Mouse (Mus musculus) lung, embryonic 15.5 days (tissue): Measurements from ENCODE around the gene Gpr84. TPM values are rescaled to one million over a fixed set of nuclear protein-coding genes. Genes with fewer than 3 reads are reported as not detected.

ENCODE experiments used
- ATAC-seq: fragments of 200-750 bp; cut with Nextera tagmentation; 2 replicates; pipeline ENCODE4 v1.8.0; 2017; ENCODE audit warnings: moderate number of reproducible peaks, borderline replicate concordance; ENCODE audit not compliant: low FRiP score, low TSS enrichment; ENCODE audit errors: extremely low read depth
- H3K27ac ChIP-seq: fragments of 300-500 bp; sonication (generic); 2 replicates; pipeline ENCODE4 v1.5.1; 2015; ENCODE audit warnings: moderate library complexity, mild to moderate bottlenecking, inconsistent platforms
- H3K27me3 ChIP-seq: fragments of 300-500 bp; sonication (generic); 2 replicates; pipeline ENCODE4 v1.6.1; 2015; ENCODE audit warnings: inconsistent platforms
- H3K36me3 ChIP-seq: fragments of 300-500 bp; sonication (generic); 2 replicates; pipeline ENCODE4 v1.6.1; 2015; ENCODE audit warnings: inconsistent platforms
- H3K4me1 ChIP-seq: fragments of 300-500 bp; sonication (generic); 2 replicates; pipeline ENCODE4 v1.6.1; 2015; ENCODE audit warnings: inconsistent platforms
- H3K4me2 ChIP-seq: fragments of 300-500 bp; sonication (generic); 2 replicates; pipeline ENCODE4 v1.6.1; 2015; ENCODE audit warnings: inconsistent platforms, mild to moderate bottlenecking, moderate library complexity
- H3K4me3 ChIP-seq: fragments of 300-500 bp; sonication (generic); 2 replicates; pipeline ENCODE4 v1.5.1; 2015; ENCODE audit warnings: mild to moderate bottlenecking, inconsistent platforms
- H3K9ac ChIP-seq: fragments of 300-500 bp; sonication (generic); 2 replicates; pipeline ENCODE4 v1.6.1; 2015; ENCODE audit warnings: inconsistent platforms
- H3K9me3 ChIP-seq: fragments of 300-500 bp; sonication (generic); 2 replicates; pipeline ENCODE4 v1.6.1; 2016; ENCODE audit warnings: inconsistent platforms
- WGBS: fragments of 180-500 bp; shearing (Covaris S2); methylation state at CpG from one replicate; pipeline ENCODE4 v1.1.7; 2015; 5-methylcytosine and 5-hydroxymethylcytosine counted together
- polyA plus RNA-seq: library from polyadenylated mRNA; unstranded; fragments of >200 nt; fragmentation: Nextera tagmentation; extraction: Ambion mirVana; gene quantifications from 2 replicates; pipeline ENCODE4 v1.2.1, GENCODE M21; 2015

Gene Gpr84
- polyA plus RNA-seq, 1 experiment from 2014 or later: 0.36 TPM

DNA sequence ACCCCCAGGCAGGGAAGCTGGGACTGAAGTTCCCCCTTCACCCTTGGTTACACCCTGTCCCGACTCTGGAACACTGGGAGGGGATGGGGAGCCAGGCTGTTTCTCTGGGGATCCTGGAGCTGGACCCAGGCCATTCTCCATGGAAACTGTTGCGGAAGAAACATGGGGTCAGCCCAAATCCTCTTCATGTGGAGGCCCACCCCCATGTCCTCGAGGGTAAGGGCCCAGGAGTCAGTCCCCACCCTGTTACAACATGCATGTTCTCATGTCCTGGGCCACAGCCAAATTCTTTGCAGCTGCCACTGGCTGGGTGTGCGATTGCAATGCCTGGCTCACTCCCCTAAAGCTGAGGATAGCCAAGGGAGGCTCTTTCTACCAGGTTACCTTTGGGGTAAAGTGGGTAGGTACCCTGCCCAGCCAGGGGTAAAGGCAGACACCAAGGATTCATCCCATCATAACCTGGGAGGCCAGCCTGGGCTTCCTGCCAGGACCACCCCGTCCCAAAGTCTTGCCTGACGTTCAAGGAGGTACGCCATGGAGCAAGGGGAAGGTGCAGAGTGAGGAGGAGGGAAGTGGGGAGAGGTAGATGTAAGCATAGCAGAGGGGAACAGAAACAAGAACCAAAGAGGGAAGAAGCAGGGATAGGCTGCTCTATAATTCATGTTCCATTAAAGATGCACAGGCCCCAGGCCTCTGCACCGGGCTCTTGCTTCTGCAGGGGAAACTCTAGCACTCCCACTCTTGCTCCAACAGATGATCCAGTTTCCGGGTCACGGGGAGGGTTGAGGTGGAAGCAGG, 5.8 kb upstream of the Gpr84 start:
- WGBS: 63% methylated on average over 10 of the region's 10 CpGs
- Histone ChIP-seq H3K4me3 (no peak overlapping the region), H3K4me2 (no peak overlapping the region), H3K27me3 (no peaks in the 10 kb centered on the region), H3K27ac (no peak overlapping the region), H3K4me1 (peaks cover 31% of the 10 kb centered on the region), H3K9ac (no peak overlapping the region), H3K36me3 (peaks cover 8% of the 10 kb centered on the region; the same call in 1 of the 2 replicates), H3K9me3 (no peaks in the 10 kb centered on the region)
- no peak for ATAC-seq

DNA sequence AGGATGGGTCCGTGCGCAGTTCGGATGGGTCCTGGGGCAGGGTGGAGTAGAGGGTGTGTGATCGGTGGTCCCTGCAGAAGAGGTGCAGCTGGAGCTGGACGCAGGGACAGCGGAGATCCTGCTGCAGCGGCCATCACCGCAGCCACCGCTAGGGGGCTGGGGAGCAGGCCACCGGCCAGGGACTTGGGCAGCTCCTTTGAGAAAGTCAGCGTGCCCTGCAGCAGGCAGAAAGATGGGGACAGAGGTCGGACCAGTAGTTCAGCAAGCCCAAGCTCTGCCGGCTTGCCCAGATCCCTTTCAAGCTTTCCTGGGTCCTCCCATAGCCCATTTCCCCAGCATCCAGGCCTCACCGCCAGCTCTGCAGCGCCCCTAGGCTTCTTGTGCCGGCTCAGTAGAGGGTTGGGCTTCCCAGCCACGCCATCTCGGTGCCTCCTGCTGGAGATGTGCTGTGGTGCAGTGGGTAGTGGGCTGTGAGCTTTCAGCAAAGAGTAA, 4.6 kb upstream of the Gpr84 start:
- no peaks in the 10 kb centered on the region for H3K9me3 ChIP-seq
- peaks cover 8% of the 10 kb centered on the region; the same call in 1 of the 2 replicates for H3K36me3 ChIP-seq
- peak overlapping the region; percentile 69 for H3K4me2 ChIP-seq
- H3K4me1 ChIP-seq: peaks cover 31% of the 10 kb centered on the region
- no peaks in the 10 kb centered on the region for H3K27me3 ChIP-seq
- 5% methylated on average over 18 of the region's 18 CpGs for WGBS
- peak overlapping the region; percentile 30 for H3K4me3 ChIP-seq
- no peak overlapping the region for H3K27ac ChIP-seq
- H3K9ac ChIP-seq: peak overlapping the region; percentile 34
- peak; percentile 72 for ATAC-seq

DNA sequence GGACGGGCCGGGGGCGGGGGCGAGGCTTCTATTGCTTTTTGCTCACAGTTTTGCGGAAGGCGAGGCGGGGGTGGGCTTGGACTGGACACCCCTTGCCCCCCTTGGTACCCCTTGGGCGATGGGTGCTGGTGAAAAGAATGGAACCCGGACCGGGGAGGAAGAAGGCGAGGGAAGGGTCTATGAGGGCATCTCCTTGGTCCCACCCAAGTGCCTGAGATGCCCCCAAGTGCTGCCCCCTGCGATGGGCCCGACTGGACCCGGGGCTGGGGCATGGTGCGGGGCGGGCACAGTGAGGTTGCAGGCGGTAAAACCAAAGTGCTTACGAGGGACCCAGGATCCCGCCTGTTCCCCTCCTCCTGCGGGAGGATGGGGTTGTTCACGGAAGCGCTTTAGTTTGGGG, 3.8 kb upstream of the Gpr84 start:
- no peak overlapping the region for H3K9ac ChIP-seq
- ATAC-seq: 0 out of 2 replicates have a peak, but pooled peaks have one; percentile 5
- peaks cover 2% of the 10 kb centered on the region; the same call in 1 of the 2 replicates for H3K27me3 ChIP-seq
- 52% methylated on average over 22 of the region's 22 CpGs for WGBS
- peak overlapping the region; percentile 30 for H3K4me3 ChIP-seq
- no peak overlapping the region for H3K27ac ChIP-seq
- H3K4me1 ChIP-seq: peaks cover 31% of the 10 kb centered on the region
- peak overlapping the region; percentile 69 for H3K4me2 ChIP-seq
- no peaks in the 10 kb centered on the region for H3K9me3 ChIP-seq
- H3K36me3 ChIP-seq: peaks cover 8% of the 10 kb centered on the region; the same call in 1 of the 2 replicates

DNA sequence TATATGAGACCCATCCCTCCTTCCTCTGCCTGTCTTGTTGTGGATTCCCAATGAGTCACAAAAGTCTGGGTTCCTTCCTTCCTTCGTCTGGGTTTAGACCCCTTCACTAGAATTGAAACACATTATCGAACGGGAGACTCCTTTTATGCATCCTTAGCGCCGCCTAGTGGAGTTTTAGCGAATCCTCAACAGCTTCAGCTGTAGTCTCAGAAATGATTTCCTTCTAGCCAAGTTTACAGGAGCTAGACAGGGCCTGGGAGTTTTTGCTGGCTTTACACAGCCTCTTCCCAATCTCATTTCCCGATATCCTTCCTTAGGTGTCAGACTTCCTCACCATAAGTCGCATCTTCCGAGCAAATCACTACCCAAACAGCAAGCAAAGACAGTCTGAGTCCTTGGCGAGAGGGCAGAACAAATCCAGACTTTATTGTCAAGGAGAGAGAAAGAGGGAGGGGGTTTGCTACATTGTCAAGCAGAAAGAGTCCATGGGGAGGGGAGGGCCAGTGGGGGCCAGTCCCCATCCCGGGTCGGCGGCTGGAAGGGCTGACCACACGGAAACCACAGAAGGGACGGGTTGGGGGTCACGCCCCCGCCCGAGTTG, 3.2 kb upstream of the Gpr84 start:
- Histone ChIP-seq H3K4me2 (peak overlapping the region; percentile 69), H3K27me3 (peaks cover 6% of the 10 kb centered on the region; the same call in 1 of the 2 replicates), H3K9me3 (no peaks in the 10 kb centered on the region), H3K9ac (0 out of 2 replicates have a peak overlapping the region, but pooled peaks have one; percentile 8), H3K27ac (no peak overlapping the region), H3K4me1 (peaks cover 34% of the 10 kb centered on the region), H3K36me3 (peaks cover 8% of the 10 kb centered on the region; the same call in 1 of the 2 replicates), H3K4me3 (no peak overlapping the region)
- 27% methylated on average over 18 of the region's 18 CpGs for whole genome bisulfite sequencing
- ATAC-seq: no peak

DNA sequence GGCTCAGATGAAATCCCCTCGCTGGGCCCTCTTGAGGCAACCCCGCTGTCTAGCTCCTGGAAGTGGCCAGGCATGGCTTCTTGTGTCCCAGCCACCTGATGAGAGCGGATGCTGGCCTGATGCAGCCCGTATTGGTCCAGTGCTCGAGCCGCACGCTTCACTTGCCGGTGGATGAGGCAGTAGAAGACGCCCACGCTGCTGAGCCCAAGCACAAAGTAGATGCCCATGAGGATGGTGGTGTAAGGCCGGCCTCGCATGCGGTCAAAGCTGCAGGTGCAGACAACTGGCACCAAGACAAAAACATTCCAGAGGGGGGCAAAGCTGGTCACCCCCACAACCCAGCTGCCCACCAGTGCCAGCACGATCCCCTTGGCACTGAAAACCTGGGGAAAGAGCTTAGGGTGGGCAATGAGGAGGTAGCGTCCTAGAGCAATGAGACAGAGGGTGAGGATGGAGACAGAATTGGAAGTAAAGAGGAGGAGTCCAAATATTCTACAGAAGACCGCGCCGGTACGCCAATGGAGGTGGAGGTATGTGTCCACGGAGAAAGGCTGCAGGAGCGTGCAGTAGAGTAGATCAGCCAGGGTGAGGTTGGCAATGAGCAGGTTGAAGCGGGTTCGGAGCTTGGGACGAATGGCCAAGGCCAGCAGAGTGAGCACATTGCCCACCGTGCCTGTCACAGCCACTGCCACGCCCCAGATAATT, 1.4 kb downstream of the Gpr84 start:
- Histone ChIP-seq H3K9ac (peak overlapping the region; percentile 20; the same call in 1 of the 2 replicates), H3K27ac (no peak overlapping the region), H3K4me3 (no peak overlapping the region), H3K4me1 (peaks cover 43% of the 10 kb centered on the region), H3K9me3 (no peaks in the 10 kb centered on the region), H3K4me2 (peak overlapping the region; percentile 35), H3K27me3 (peaks cover 6% of the 10 kb centered on the region; the same call in 1 of the 2 replicates), H3K36me3 (no peaks in the 10 kb centered on the region)
- no peak for ATAC-seq
- 62% methylated on average over 26 of the region's 26 CpGs for WGBS

DNA sequence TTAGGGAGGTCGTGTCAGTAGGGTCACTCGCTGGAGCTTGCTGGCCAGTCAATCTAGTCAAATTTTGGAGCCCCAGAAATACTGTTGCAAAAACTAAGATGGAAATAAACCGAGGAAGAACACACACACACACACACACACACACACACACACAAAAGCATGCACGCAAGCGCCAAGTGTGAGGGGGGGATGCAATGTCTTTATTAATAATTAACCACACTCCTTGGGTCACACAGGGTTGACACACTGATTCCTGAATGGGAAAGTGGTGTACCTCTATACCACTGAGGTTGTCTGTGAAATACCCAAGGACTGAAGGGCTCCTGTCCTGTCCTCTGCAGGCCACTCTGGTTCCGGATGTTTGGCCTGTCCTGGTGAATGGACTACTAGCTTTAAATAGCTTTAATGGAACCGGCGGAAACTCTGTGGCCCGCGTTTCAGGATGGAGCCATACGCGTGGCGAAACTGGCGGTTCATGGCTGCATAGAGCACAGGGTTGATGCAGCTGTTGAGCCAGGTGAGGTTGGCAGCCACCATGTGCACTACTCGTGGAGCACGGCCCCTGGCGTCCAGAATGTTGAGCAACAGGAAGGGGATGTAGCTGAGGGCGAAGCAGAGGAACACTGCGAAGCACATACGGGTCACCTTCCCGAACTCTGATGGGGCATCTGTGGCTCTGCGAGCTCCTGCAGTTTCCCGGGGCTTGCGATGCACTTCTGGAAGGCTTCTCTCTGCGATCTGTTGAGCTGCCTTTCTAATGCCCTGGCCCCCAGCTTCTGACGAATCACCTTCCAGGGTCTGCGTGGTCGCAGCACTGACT, 2.1 kb downstream of the Gpr84 start:
- WGBS: 31% methylated on average over 28 of the region's 28 CpGs
- Histone ChIP-seq H3K9ac (peak overlapping the region; percentile 20; the same call in 1 of the 2 replicates), H3K4me3 (no peak overlapping the region), H3K4me1 (peaks cover 44% of the 10 kb centered on the region), H3K36me3 (no peaks in the 10 kb centered on the region), H3K4me2 (peak overlapping the region; percentile 35), H3K27me3 (peaks cover 6% of the 10 kb centered on the region; the same call in 1 of the 2 replicates), H3K27ac (no peak overlapping the region), H3K9me3 (no peaks in the 10 kb centered on the region)
- ATAC-seq: no peak

DNA sequence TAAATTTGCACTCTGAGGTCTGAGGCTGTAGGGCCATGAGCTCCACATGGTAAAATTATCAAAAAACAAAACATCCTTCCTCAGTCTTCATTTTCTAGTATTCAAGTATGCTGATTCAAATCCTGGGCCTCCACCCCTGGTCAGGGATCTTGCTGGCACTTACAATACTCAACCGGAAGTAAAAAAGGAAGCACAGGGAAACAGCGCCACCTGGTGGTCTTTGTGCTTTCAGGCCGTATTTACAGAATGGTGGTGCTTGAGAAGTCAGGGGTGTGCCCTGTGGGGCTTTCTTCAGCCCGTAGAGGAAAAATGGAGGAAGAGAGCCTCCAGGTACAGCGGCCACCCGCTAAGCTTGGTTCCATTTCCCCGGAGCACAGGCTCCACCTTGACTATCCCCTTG, 3.3 kb downstream of the Gpr84 start:
- Histone ChIP-seq H3K27ac (0 out of 2 replicates have a peak overlapping the region, but pooled peaks have one; percentile 95), H3K4me2 (peak overlapping the region; percentile 41), H3K36me3 (no peaks in the 10 kb centered on the region), H3K4me1 (peaks cover 54% of the 10 kb centered on the region), H3K4me3 (no peak overlapping the region), H3K9me3 (no peaks in the 10 kb centered on the region), H3K9ac (peak overlapping the region; percentile 41), H3K27me3 (peaks cover 6% of the 10 kb centered on the region; the same call in 1 of the 2 replicates)
- 2% methylated on average over 7 of the region's 7 CpGs for WGBS
- ATAC-seq: no peak

DNA sequence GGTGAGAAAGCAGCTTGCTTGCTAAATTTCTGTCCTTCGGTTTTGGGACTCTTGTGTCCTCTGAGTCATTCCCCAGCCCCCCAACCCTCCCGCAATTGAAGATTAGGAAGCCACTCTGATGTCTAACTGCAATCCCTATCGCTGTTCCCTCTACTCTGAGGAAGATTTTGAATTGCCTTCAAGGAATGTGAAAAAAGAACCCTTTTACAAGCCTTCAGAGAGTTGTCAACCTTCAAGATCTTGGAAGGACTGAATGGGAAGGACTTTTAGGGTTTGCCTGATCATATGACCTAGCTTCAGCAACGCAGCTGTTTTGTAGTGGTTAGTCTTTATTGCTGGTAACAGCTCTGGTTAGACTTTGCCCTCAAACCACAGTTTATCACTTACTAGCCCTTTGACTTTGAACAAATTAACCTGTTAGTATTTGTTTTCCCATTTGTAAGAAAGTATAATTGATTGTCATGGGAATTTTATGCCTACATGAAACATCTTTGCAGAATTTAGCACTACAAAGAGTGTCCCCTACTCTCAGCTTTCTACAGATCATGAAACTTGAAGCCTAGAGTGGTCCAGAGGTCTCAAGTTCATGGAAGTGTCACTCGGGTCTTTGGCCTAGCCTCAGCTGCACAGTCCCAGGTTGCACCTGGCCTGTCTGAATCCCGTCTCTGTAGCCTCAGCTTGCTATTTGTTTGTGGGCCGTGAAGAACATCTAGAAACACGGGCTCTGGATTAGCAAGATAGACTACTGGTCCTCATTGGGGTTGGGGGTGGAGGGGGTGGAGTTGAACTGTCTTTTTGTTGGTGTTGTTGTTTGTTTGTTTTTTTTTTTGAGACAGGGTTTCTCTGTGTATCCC, 4.4 kb downstream of the Gpr84 start:
- no peaks in the 10 kb centered on the region for H3K9me3 ChIP-seq
- 27% methylated on average over 8 of the region's 8 CpGs for WGBS
- ATAC-seq: no peak
- H3K36me3 ChIP-seq: no peaks in the 10 kb centered on the region
- H3K27ac ChIP-seq: peak overlapping the region; percentile 95
- peak overlapping the region; percentile 48 for H3K4me3 ChIP-seq
- H3K27me3 ChIP-seq: peaks cover 6% of the 10 kb centered on the region; the same call in 1 of the 2 replicates
- H3K4me2 ChIP-seq: peak overlapping the region; percentile 73
- H3K4me1 ChIP-seq: peaks cover 64% of the 10 kb centered on the region
- H3K9ac ChIP-seq: peak overlapping the region; percentile 72

DNA sequence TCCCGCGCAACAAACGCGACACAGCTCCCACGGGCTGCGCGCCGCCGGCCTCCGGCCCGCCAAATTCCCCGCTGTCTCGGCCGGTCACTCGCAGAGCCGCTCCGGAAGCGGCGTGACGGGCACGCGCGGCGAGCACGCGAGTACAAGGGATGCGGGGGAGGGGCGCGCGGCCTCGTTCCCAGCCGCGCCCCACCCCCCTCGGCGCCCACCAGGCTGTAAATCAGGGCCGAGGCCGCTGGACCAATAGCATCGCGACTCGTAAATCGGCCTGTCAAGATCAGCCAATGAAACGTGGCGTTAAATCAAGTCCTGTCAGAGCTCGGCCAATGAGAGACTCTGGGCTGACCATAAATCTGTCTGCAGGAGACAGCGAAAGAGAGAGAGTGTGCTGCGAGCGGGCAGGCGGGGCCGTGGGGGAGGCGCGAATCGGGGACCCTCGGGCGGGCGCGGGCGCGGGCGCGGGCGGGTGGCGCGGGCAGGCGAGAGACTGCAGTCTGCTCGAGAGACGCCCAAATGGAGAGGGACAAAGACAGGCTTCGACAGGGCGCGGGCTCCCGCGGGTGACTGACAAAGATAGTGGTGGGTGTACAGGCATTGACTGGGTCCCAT, 5.2 kb downstream of the Gpr84 start:
- Histone ChIP-seq H3K27ac (peak overlapping the region; percentile 96), H3K9ac (peak overlapping the region; percentile 72), H3K4me1 (peaks cover 72% of the 10 kb centered on the region), H3K9me3 (no peaks in the 10 kb centered on the region), H3K4me3 (peak overlapping the region; percentile 48), H3K36me3 (no peaks in the 10 kb centered on the region), H3K4me2 (peak overlapping the region; percentile 73), H3K27me3 (peaks cover 6% of the 10 kb centered on the region; the same call in 1 of the 2 replicates)
- under 1% methylated on average over 71 of the region's 71 CpGs for WGBS
- ATAC-seq: peak; percentile 96

DNA sequence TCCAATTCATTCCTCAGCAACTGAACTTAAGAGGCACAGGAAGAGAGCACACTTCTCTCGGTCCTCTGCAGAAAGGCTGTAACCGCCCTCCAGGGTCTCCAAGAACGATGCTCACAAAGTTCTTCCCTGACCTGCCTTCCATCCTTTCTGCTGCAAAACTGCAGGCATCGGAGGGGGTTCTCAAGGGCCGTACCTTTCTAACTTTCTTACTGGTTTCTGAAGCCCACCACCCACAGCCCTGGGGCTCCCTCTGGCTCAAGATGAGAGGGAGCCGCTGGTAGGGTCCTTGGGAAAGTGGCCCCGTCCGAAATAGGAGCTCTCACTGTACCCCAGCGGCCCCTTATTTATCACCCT, 5.8 kb downstream of the Gpr84 start:
- WGBS: 0% methylated on average over 9 of the region's 9 CpGs

More for the DNA sequence above, 5.8 kb downstream of the Gpr84 start:
- no peaks in the 10 kb centered on the region for H3K9me3 ChIP-seq
- H3K27me3 ChIP-seq: peaks cover 6% of the 10 kb centered on the region; the same call in 1 of the 2 replicates
- peak; percentile 2; the same call in 1 of the 2 replicates for ATAC-seq
- H3K9ac ChIP-seq: peak overlapping the region; percentile 57
- peaks cover 78% of the 10 kb centered on the region for H3K4me1 ChIP-seq
- H3K36me3 ChIP-seq: no peaks in the 10 kb centered on the region
- H3K27ac ChIP-seq: peak overlapping the region; percentile 96
- H3K4me2 ChIP-seq: peak overlapping the region; percentile 73
- H3K4me3 ChIP-seq: peak overlapping the region; percentile 48
